Mouse (Mus musculus): ENCODE data around the gene Abl1.

DNA sequence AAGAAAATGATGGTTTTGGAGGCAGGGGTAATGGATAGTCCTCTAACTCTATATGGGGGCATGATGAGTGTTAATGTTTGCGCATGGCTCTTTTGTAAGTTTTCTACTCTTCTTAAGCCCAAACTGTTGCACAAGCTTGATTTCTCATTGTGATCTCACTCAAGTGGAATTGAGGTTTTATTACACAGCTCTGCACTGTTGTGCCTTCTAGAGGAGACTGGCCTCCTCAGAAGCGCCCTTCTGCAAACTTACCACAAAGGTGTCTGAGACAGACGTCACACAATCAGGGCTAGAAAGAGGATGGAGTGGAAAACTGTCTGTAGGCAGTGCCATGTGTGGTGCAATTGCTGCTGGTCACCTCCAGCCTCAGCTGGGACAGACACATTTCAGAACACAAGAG is 88.3 kb downstream of the Abl1 start:
- TF ChIP-seq CTCF (IDR thresholded peaks at IDR 0.05; ENCODE audit: control insufficient read depth, insufficient read depth, low read length) (no peak), POLR2A (IDR thresholded peaks at IDR 0.05; ENCODE audit: borderline replicate concordance, control insufficient read depth, low read depth, low read length) (no peak)
